ENCODE assay signal across 19 mouse cellular contexts in genomic region chr1:21274437-21275040, GRCm38 (mm10). TPM values are rescaled to one million over a fixed set of nuclear protein-coding genes. Genes with fewer than 3 reads are reported as not detected.
DNase-seq lines count a peak whose midpoint lies in the region; TF ChIP-seq lines count a peak whose summit lies in the region.
"Had no signal": no experiment of that assay in that cellular context is flagged by ENCODE, and none has a peak within 500 bp of the region (broad histone marks: within the 10 kb centered on the region; RNA-seq: fewer than 3 reads in every experiment).

No protein-coding gene starts in this region.

- H3K9me3 ChIP-seq in heart, embryonic 10.5 days: no peaks in the 10 kb centered on the region
- H3K9me3 ChIP-seq: embryonic facial prominence, embryonic 13.5 days; forebrain, embryonic 13.5 days; hindbrain, embryonic 15.5 days had no signal

- H3K27me3 ChIP-seq in heart, embryonic 10.5 days (ENCODE audit: insufficient read depth, poor library complexity, severe bottlenecking): 0 out of 2 replicates have a peak, but pooled peaks cover 5% of the 10 kb centered on the region
- H3K27me3 ChIP-seq in cerebellum, adult 2 months (ENCODE audit: control insufficient read depth, insufficient read depth, low read length): no peaks in the 10 kb centered on the region
- H3K27me3 ChIP-seq: embryonic facial prominence, embryonic 13.5 days; forebrain, embryonic 13.5 days had no signal

- H3K27ac ChIP-seq in heart, embryonic 10.5 days: no peak overlapping the region
- H3K27ac ChIP-seq in cerebellum, adult 2 months (ENCODE audit: insufficient read depth, low read length): no peak overlapping the region
- H3K27ac ChIP-seq: embryonic facial prominence, embryonic 13.5 days; forebrain, embryonic 13.5 days; hindbrain, embryonic 15.5 days had no signal

- no peak for TF ChIP-seq CTCF in lung, adult 2 months (IDR thresholded peaks at IDR 0.05; ENCODE audit: insufficient read depth, low read length)
- TF ChIP-seq CTCF in cerebellum, adult 2 months (IDR thresholded peaks at IDR 0.05; ENCODE audit: borderline replicate concordance, insufficient read depth, low read depth, low read length): no peak

- no peak overlapping the region for H3K4me3 ChIP-seq in heart, embryonic 10.5 days
- H3K4me3 ChIP-seq in lung, adult 2 months (replicated peaks; ENCODE audit: extremely low read depth, low read depth, low read length): no peak overlapping the region
- H3K4me3 ChIP-seq in cerebellum, adult 2 months (replicated peaks; ENCODE audit: insufficient read depth, low read depth, low read length): no peak overlapping the region
- H3K4me3 ChIP-seq: embryonic facial prominence, embryonic 13.5 days; forebrain, embryonic 13.5 days; hindbrain, embryonic 15.5 days had no signal

- H3K4me1 ChIP-seq in heart, embryonic 10.5 days: no peaks in the 10 kb centered on the region
- H3K4me1 ChIP-seq in lung, adult 2 months (ENCODE audit: control insufficient read depth, insufficient read depth, low read length): no peaks in the 10 kb centered on the region
- no peaks in the 10 kb centered on the region; the same call in 1 of the 2 replicates for H3K4me1 ChIP-seq in cerebellum, adult 2 months (ENCODE audit: control insufficient read depth, insufficient read depth, low read length)
- H3K4me1 ChIP-seq: embryonic facial prominence, embryonic 13.5 days; hindbrain, embryonic 15.5 days had no signal

- H3K36me3 ChIP-seq in heart, embryonic 10.5 days: no peaks in the 10 kb centered on the region
- H3K36me3 ChIP-seq: embryonic facial prominence, embryonic 13.5 days; hindbrain, embryonic 15.5 days had no signal

- WGBS in heart, embryonic 10.5 days: 64% methylated on average over 2 of the region's 2 CpGs
- 50% methylated on average over 2 of the region's 2 CpGs for WGBS in lung, adult 2 months
- WGBS in cerebellum, adult 2 months: 79% methylated on average over 2 of the region's 2 CpGs

- no peak for TF ChIP-seq POLR2A in lung, adult 2 months (IDR thresholded peaks at IDR 0.05; ENCODE audit: borderline replicate concordance, extremely low read depth, low read depth, low read length)
- no peak for TF ChIP-seq POLR2A in cerebellum, adult 2 months (IDR thresholded peaks at IDR 0.05; ENCODE audit: borderline replicate concordance, insufficient read depth, low read length)

- peak; percentile 90 for DNase-seq in heart, adult 11 months
- no peak for DNase-seq in heart, embryonic 10.5 days (ENCODE audit: low spot score)
- peak; percentile 18 to 24 for DNase-seq in heart, postnatal 10 days
- DNase-seq in heart, postnatal 36 days: no peak
- DNase-seq in Muller cell, postnatal 12 days (ENCODE audit: inconsistent ontology term): peak; percentile 46
- peak; percentile 65 for DNase-seq in fat pad, adult 2 months (ENCODE audit: extremely low read depth, low read depth, low spot score)
- no peak for DNase-seq in lung, adult 2 months
- DNase-seq in cerebellum, adult 2 months: no peak
- DNase-seq: adrenal gland, postnatal 10 days; cerebellum, adult 11-12 months; cerebellum, adult 9-11 months; cerebellum, postnatal 36 days; forebrain, postnatal 0 days; gastrocnemius, postnatal 25 days; kidney, adult 8-10 months had no signal

- intact Hi-C loops in heart, postnatal 10 days (cut with DNase I): loop anchor here (5.0 kb wide), 1 partner anchor 67 kb away; no protein-coding TSS in a partner anchor
- intact Hi-C loops in heart, postnatal 36 days (cut with DNase I): loop anchor here (5.0 kb wide), 3 partner anchors 67 to 337 kb away; no protein-coding TSS in a partner anchor

RNA-seq across cellular contexts. Expression of gene Gsta3, which starts 34.1 kb away (rescaled TPM):
- polyA plus RNA-seq in heart, embryonic 10.5 days (2016; fragmentation: Nextera tagmentation; extraction: Ambion mirVana): 0.51 TPM in 1 of 2 replicates, not detected in the other
- 1 to 10 TPM; 1.5 to 1.7 TPM for total RNA-seq in heart, postnatal 10 days (2021)
- 10 to 100 TPM in 1 of 2 experiments, 1 to 10 TPM in 1; 9.1 to 11.5 TPM for total RNA-seq in heart, postnatal 36 days (2021)
- polyA plus RNA-seq in lung, adult 2 months (2012; rRNA removed): 41.7 and 70.6 TPM in 2 replicates
- polyA plus RNA-seq in cerebellum, adult 2 months (2012; rRNA removed): 2.0 and 2.1 TPM in 2 replicates
- total RNA-seq: forebrain, postnatal 0 days had no signal
- polyA plus RNA-seq: C2C12 had no signal

RNA-seq across cellular contexts. Expression of gene Tmem14a, which starts 56.2 kb away (rescaled TPM):
- polyA plus RNA-seq in heart, embryonic 10.5 days (2016; fragmentation: Nextera tagmentation; extraction: Ambion mirVana): 8.7 and 12.9 TPM in 2 replicates
- 1 to 10 TPM; 3.1 to 4.6 TPM for total RNA-seq in heart, postnatal 10 days (2021)
- total RNA-seq in heart, postnatal 36 days (2021): 1 to 10 TPM; 1.5 to 3.2 TPM
- polyA plus RNA-seq in lung, adult 2 months (2012; rRNA removed): 3.9 and 5.2 TPM in 2 replicates
- 36.9 and 38.7 TPM in 2 replicates for polyA plus RNA-seq in cerebellum, adult 2 months (2012; rRNA removed)

Comparison
In these comparisons a context has a peak if more than half of its experiments do, and no peak if none do; other contexts are left out.
1. DNase-seq: peak in heart, adult 11 months (single experiment), heart, postnatal 10 days (2 of 2), Muller cell, postnatal 12 days (single experiment) and fat pad, adult 2 months (single experiment); none in heart, embryonic 10.5 days (single experiment), heart, postnatal 36 days (0 of 2), lung, adult 2 months (single experiment) and cerebellum, adult 2 months (0 of 2).
2. RNA of gene Gsta3, which starts 34.1 kb away (polyA plus RNA-seq): 41.7 to 70.6 TPM in lung, adult 2 months; 2.0 to 2.1 TPM in cerebellum, adult 2 months and 0.51 TPM in heart, embryonic 10.5 days; every median in the first group is over 10 times any median in the second.